Mouse (Mus musculus) layer of hippocampus, adult 2 months (tissue): ENCODE results near the gene Vmn1r228. TPM values are rescaled to one million over a fixed set of nuclear protein-coding genes. Genes with fewer than 3 reads are reported as not detected.

Source experiments
- DNase-seq, 2 experiments: peaks; one replicate each; pipeline ENCODE4 v3.0.0; 2022; ENCODE audit warnings: low spot score in 2 of 2
- H3K27ac ChIP-seq: fragments of 200-600 bp; 2 replicates; pipeline ENCODE4 v1.8.1; 2022
- H3K4me3 ChIP-seq: fragments of 200-600 bp; 2 replicates; pipeline ENCODE4 v1.8.1; 2022; ENCODE audit warnings: mild to moderate bottlenecking
- CTCF ChIP-seq: fragments of 200-600 bp; conservative IDR thresholded peaks from 2 replicates; pipeline ENCODE4 v1.8.1; 2022; ENCODE audit warnings: antibody characterized with exemption, mild to moderate bottlenecking, moderate library complexity
- long read RNA-seq, 2 experiments: library from polyadenylated mRNA; stranded (forward); transcript quantifications; one replicate each; pipeline ENCODE4 v2.0.0; 2021; ENCODE audit warnings: borderline mapping rate in 2 of 2
- total RNA-seq, 2 experiments: library from RNA; stranded (reverse); gene quantifications; 2 replicates each; pipeline ENCODE4 v1.2.3; 2021

Vmn1r228 gene
- total RNA-seq = not detected
- long read RNA-seq, experiment 1 = 0 reads
- long read RNA-seq, experiment 2 = 0 reads

DNA sequence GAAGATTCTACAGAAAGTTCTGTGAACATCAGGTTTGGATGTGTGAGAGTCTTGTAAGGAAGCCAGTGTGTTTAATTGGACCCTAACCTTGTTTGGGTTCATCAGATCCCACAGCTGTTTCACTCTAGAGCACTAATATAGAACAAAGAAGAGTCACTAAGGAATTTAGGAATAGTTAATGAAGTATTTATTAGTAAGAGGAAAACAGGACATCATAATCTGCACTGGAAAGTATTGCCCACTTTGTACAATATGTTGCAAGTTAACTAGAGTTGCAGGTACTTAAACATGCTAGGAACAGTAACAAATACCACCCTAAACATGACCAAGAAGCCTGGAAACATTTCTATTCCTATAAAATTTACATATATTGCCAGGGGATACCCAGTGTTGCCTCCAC, at the start of gene Vmn1r228:
Gene Vmn1r228, minus strand, starts transcription at position 101 of the 400 bp plus-strand sequence.
- Histone ChIP-seq H3K27ac (no peak within 1 kb of the TSS), H3K4me3 (no peak within 1 kb of the TSS)
- DNase-seq = no peak
- no peak for TF ChIP-seq CTCF

DNA sequence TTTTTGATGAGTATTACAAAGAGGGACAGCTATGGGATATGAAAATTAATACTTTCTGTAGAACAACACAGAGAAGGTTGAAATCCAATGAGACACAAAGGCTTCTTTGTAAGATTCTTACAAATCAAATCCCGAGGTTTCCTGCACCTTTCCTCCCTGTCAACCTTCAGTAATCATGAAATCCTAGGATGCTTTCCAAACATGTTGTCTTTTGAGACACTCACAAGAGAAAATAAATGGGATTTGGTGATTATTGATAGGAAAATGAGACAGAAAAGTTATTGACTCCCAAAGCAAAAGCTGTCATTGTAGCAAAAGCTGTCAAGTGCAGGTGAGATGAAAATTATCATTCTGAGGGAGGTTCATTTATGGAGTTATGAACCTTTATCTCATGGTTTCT, 25.3 kb upstream of the Vmn1r228 start, which contains the start of gene Vmn1r229:
Gene Vmn1r229, plus strand, starts transcription at position 301 of the 400 bp plus-strand sequence.
- no peak within 1 kb of the TSS for H3K4me3 ChIP-seq
- no peak within 1 kb of the TSS for H3K27ac ChIP-seq
- no peak for TF ChIP-seq CTCF
- DNase-seq = no peak

DNA sequence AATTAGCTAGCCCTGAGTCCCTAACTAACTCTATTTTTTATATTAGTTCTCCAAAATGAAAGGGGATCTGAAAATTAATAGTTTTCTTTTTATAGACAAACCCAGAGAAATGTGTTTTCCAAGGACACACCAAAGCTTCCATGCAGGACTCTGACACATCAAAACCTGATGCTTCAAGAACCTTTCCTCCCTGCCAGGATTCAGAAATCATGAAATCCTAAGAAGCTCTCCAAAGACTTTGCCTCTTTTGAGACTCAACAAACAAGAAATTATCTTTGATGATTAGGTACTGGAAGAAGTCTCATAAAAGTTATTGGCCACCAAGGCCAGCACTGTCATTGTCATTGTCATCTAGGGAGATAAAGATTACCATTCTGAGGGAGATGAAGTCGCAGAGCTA, 56.4 kb downstream of the Vmn1r228 start, which contains the start of gene Vmn1r227:
Gene Vmn1r227, plus strand, starts transcription at position 301 of the 400 bp plus-strand sequence.
- Histone ChIP-seq H3K4me3 (no peak within 1 kb of the TSS), H3K27ac (no peak within 1 kb of the TSS)
- no peak for TF ChIP-seq CTCF
- no peak for DNase-seq

Other genes starting within 250 kb of the Vmn1r228 start
- gene Vmn2r109, start 221.4 kb downstream of the Vmn1r228 start, total RNA-seq = not detected
- not detected for gene Vmn2r110, start 189.7 kb downstream of the Vmn1r228 start, total RNA-seq
- gene Fpr-rs3, start 161.3 kb downstream of the Vmn1r228 start, total RNA-seq = not detected
- not detected for gene Vmn1r226, start 103.3 kb downstream of the Vmn1r228 start, total RNA-seq
- gene Vmn1r227, start 56.3 kb downstream of the Vmn1r228 start, total RNA-seq = not detected
- under 1 TPM in 1 of 2 experiments, not detected in 1; 0.05 TPM for gene Vmn1r229, start 25.4 kb upstream of the Vmn1r228 start, total RNA-seq
- gene Vmn1r230, start 54.3 kb upstream of the Vmn1r228 start, total RNA-seq = not detected
- gene Vmn1r231, start 118.9 kb upstream of the Vmn1r228 start, total RNA-seq = not detected
- gene Vmn1r232, start 133.6 kb upstream of the Vmn1r228 start, total RNA-seq = not detected
- 100 to 1,000 TPM; 562 to 601 TPM for gene Ppp2r1a, start 159.2 kb upstream of the Vmn1r228 start, total RNA-seq
- not detected for gene Vmn1r233, start 210.3 kb upstream of the Vmn1r228 start, total RNA-seq
- 10 to 100 TPM; 22.1 to 22.7 TPM for gene Zfp160, start 222.7 kb upstream of the Vmn1r228 start, total RNA-seq